Mouse (Mus musculus): ENCODE data around the gene Scnn1a. TPM values are rescaled to one million over a fixed set of nuclear protein-coding genes. Genes with fewer than 3 reads are reported as not detected.

Scnn1a gene
- polyA plus RNA-seq, 1 experiment from 2014 or later = 0.55 TPM

DNA sequence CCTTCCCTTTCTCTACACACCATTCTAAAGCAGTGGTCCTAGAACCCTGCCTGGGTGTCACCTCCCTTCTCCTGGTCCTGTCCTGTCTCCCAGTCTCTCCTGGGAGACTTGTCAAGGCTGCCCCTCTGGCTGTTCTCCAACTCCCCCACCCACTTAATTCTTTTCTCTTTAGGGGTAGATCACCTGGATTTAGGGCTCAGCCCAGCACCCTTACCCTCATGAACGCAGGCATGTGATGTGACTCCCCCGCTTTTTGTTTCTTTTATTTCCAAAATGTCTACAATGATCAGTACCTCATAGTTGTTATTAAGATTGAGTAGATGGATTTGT lies 30.5 kb downstream of the Scnn1a start:
- Histone ChIP-seq H3K9ac (ENCODE audit: low read depth, low read length) (no peak overlapping the region; the same call in 1 of the 2 replicates), H3K27me3 (replicated peaks; ENCODE audit: control insufficient read depth, insufficient read depth, low read length) (no peaks in the 10 kb centered on the region), H3K9me3 (ENCODE audit: control insufficient read depth, low read length) (no peaks in the 10 kb centered on the region), H3K4me3 (ENCODE audit: low read depth, low read length) (peak overlapping the region; percentile 66), H3K4me1 (replicated peaks; ENCODE audit: control insufficient read depth, insufficient read depth, low read length) (peaks cover 62% of the 10 kb centered on the region), H3K27ac (ENCODE audit: low read depth, low read length) (no peak overlapping the region), H3K36me3 (ENCODE audit: control insufficient read depth, insufficient read depth, low read length) (no peaks in the 10 kb centered on the region), H3K4me2 (peak overlapping the region; percentile 87)
- WGBS = 82% methylated on average over 2 of the region's 2 CpGs
- no peak for ATAC-seq (replicated peaks; ENCODE audit: low FRiP score)
- no peak for DNase-seq (ENCODE audit: low spot score)

DNA sequence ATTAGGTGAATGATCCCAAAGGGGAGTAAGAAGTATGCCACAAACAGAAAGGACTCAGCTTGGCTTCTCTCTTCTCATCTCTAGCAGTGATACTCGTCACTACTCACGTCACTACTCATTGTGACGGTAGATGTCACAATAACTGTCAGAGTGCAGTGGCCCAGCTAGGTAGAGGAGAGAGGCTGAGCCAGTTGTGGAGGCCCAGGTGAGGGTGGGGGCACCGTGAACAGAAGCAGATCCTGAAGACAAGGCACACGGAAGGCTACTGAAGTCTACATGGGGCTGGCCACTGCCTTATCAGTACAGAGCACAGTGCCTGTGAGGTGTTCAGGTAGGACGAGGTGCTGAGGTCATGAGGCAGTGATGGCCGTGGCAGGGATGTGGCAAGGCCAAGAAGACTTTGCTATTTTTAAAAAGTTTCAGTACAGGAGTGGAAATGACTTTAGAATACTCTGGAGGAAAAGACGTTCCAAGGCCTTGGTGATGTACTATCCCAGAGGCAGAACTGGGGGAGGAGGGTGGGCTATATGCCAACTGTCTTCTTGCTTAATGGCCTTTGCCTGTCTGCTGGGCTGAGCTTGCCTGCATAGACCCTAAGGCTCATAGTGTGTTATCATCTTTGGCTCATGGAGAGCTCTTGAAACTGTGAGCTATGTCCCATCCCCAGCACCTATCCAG lies 31.0 kb downstream of the Scnn1a start:
- Histone ChIP-seq H3K36me3 (ENCODE audit: control insufficient read depth, insufficient read depth, low read length) (no peaks in the 10 kb centered on the region), H3K4me1 (replicated peaks; ENCODE audit: control insufficient read depth, insufficient read depth, low read length) (peaks cover 64% of the 10 kb centered on the region), H3K9ac (ENCODE audit: low read depth, low read length) (no peak overlapping the region), H3K27ac (ENCODE audit: low read depth, low read length) (no peak overlapping the region), H3K9me3 (ENCODE audit: control insufficient read depth, low read length) (no peaks in the 10 kb centered on the region), H3K4me2 (peak overlapping the region; percentile 87), H3K27me3 (replicated peaks; ENCODE audit: control insufficient read depth, insufficient read depth, low read length) (no peaks in the 10 kb centered on the region), H3K4me3 (ENCODE audit: low read depth, low read length) (0 out of 2 replicates have a peak overlapping the region, but pooled peaks have one; percentile 20)
- DNase-seq (ENCODE audit: low spot score) (no peak), ATAC-seq (replicated peaks; ENCODE audit: low FRiP score) (no peak)
- WGBS = 39% methylated on average over 8 of the region's 8 CpGs

DNA sequence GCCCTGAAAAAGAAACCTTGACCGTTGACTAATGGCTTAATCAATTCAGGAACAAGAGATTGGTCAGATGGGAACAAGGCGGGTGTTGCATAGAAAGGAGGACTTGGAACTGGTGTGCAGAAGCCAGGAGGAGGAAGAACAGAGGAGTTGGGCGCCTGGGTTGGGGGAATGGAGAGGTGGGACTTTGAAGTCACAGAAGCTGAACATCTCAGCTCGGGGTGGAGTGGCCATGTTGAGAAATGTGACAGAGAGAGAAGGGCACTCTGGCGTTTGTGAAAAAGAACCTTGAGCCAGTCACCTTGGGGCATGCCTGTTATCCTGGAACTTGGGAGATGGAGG lies 31.6 kb downstream of the Scnn1a start:
- Histone ChIP-seq H3K27ac (ENCODE audit: low read depth, low read length) (no peak overlapping the region), H3K4me3 (ENCODE audit: low read depth, low read length) (no peak overlapping the region), H3K27me3 (replicated peaks; ENCODE audit: control insufficient read depth, insufficient read depth, low read length) (no peaks in the 10 kb centered on the region), H3K36me3 (ENCODE audit: control insufficient read depth, insufficient read depth, low read length) (no peaks in the 10 kb centered on the region), H3K4me2 (peak overlapping the region; percentile 87), H3K4me1 (replicated peaks; ENCODE audit: control insufficient read depth, insufficient read depth, low read length) (peaks cover 64% of the 10 kb centered on the region), H3K9me3 (ENCODE audit: control insufficient read depth, low read length) (no peaks in the 10 kb centered on the region), H3K9ac (ENCODE audit: low read depth, low read length) (no peak overlapping the region)
- DNase-seq (ENCODE audit: low spot score) = no peak
- no peak for ATAC-seq (replicated peaks; ENCODE audit: low FRiP score)
- 51% methylated on average over 5 of the region's 5 CpGs for WGBS

DNA sequence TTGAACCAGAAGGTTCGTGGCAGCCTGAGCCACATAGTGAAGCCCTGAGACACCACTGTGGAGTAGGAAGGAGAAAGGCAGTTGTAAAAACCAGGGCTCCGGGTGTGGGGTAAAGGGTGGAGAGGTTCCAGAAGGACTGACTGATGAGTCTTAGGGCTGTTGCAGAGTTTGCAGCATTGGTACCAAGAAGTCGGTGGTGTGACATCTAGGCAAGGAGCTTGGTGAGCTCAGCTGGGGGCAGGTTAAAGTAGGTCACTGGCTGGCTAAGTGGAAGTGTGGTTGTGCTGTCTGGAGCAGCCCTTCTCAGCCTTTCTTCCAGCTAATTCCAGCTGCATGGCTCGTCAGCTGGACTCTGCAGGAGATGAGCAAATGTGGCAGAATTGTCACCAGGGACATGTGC lies 32.4 kb downstream of the Scnn1a start:
- 49% methylated on average over 4 of the region's 4 CpGs for WGBS
- no peak overlapping the region for H3K27ac ChIP-seq (ENCODE audit: low read depth, low read length)
- peak overlapping the region; percentile 30 for H3K4me2 ChIP-seq
- H3K4me1 ChIP-seq (replicated peaks; ENCODE audit: control insufficient read depth, insufficient read depth, low read length) = peaks cover 64% of the 10 kb centered on the region
- DNase-seq (ENCODE audit: low spot score) (no peak), ATAC-seq (replicated peaks; ENCODE audit: low FRiP score) (no peak)
- no peaks in the 10 kb centered on the region for H3K27me3 ChIP-seq (replicated peaks; ENCODE audit: control insufficient read depth, insufficient read depth, low read length)
- no peak overlapping the region for H3K9ac ChIP-seq (ENCODE audit: low read depth, low read length)
- H3K36me3 ChIP-seq (ENCODE audit: control insufficient read depth, insufficient read depth, low read length) = peaks cover 6% of the 10 kb centered on the region; the same call in 1 of the 2 replicates
- H3K4me3 ChIP-seq (ENCODE audit: low read depth, low read length) = no peak overlapping the region
- no peaks in the 10 kb centered on the region for H3K9me3 ChIP-seq (ENCODE audit: control insufficient read depth, low read length)

GRCm38 (mm10) chr6:125353221-125353620 lies 32.8 kb downstream of the Scnn1a start:
- Histone ChIP-seq H3K36me3 (ENCODE audit: control insufficient read depth, insufficient read depth, low read length) (peaks cover 7% of the 10 kb centered on the region; the same call in 1 of the 2 replicates), H3K9ac (ENCODE audit: low read depth, low read length) (no peak overlapping the region), H3K27me3 (replicated peaks; ENCODE audit: control insufficient read depth, insufficient read depth, low read length) (no peaks in the 10 kb centered on the region), H3K9me3 (ENCODE audit: control insufficient read depth, low read length) (no peaks in the 10 kb centered on the region), H3K4me1 (replicated peaks; ENCODE audit: control insufficient read depth, insufficient read depth, low read length) (peaks cover 64% of the 10 kb centered on the region), H3K4me3 (ENCODE audit: low read depth, low read length) (no peak overlapping the region), H3K4me2 (peak overlapping the region; percentile 52), H3K27ac (ENCODE audit: low read depth, low read length) (no peak overlapping the region)
- ATAC-seq (replicated peaks; ENCODE audit: low FRiP score) (no peak), DNase-seq (ENCODE audit: low spot score) (no peak)
- 43% methylated on average over 11 of the region's 11 CpGs for WGBS

DNA sequence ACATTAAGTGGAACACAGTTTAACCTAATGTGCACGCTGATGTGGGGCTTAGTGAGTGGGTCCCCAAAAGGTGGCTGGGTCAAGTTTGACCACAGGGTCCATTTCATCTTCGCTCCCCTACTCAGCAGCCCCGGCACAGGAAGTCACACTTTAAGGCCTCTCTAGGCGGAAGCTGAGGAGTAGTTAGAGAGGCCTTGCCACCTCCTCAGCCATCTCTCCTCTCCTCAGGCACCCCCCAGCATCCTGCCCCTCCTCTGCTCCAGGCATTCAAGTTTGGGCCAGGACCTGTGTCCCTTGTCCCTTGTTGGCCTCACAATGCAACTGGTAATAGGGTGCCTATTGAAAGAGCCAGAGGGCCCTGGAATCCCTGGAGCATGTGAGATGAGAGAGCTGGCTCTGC lies 33.2 kb downstream of the Scnn1a start:
- Histone ChIP-seq H3K4me3 (ENCODE audit: low read depth, low read length) (no peak overlapping the region), H3K4me1 (replicated peaks; ENCODE audit: control insufficient read depth, insufficient read depth, low read length) (peaks cover 61% of the 10 kb centered on the region), H3K9me3 (ENCODE audit: control insufficient read depth, low read length) (no peaks in the 10 kb centered on the region), H3K27ac (ENCODE audit: low read depth, low read length) (no peak overlapping the region), H3K9ac (ENCODE audit: low read depth, low read length) (no peak overlapping the region), H3K27me3 (replicated peaks; ENCODE audit: control insufficient read depth, insufficient read depth, low read length) (no peaks in the 10 kb centered on the region), H3K36me3 (ENCODE audit: control insufficient read depth, insufficient read depth, low read length) (peaks cover 11% of the 10 kb centered on the region; the same call in 1 of the 2 replicates), H3K4me2 (peak overlapping the region; percentile 52)
- WGBS = 50% methylated on average over 4 of the region's 4 CpGs
- no peak for ATAC-seq (replicated peaks; ENCODE audit: low FRiP score)
- no peak for DNase-seq (ENCODE audit: low spot score)

DNA sequence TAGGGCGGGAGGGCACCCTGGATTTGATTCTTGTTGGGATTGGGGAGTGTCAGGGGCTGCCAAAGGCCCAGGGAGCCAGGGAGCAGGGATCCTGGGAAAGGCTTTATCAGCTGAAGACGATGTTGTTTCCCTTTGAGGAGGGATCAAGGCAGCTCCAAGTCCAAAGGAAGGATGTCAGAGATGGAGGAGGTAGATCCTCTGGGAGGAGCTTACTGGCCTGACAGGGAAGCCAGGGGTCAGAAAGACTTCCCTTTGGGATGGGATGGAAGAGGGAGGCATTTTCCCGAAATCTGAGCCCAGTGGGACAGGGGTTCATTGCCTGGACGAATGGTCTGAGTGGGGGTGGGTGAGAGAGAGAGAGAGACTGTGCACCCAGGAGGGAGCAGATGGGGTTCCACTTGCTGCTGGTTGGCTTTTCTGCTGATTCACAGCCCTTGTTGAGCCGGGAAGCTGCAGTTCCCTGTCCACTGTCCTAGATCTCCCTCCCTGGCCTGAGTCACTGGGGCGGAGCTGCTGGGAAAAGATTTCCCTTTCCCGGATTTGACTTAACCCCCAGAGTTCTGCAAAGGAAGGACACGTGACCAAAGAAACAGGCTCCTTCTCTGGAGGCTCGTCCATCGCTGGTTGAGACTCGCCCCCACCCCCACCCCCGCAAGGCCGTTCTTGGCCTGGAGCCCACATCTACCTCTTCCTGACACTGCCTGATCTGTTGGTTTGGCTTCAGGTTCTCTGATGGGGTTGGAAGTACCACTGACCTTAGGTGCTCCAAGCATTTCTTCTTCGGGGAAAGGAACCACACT lies 34.1 kb downstream of the Scnn1a start:
- Histone ChIP-seq H3K9me3 (ENCODE audit: control insufficient read depth, low read length) (no peaks in the 10 kb centered on the region), H3K4me1 (replicated peaks; ENCODE audit: control insufficient read depth, insufficient read depth, low read length) (peaks cover 55% of the 10 kb centered on the region), H3K36me3 (ENCODE audit: control insufficient read depth, insufficient read depth, low read length) (peaks cover 11% of the 10 kb centered on the region; the same call in 1 of the 2 replicates), H3K4me2 (peak overlapping the region; percentile 52), H3K4me3 (ENCODE audit: low read depth, low read length) (peak overlapping the region; percentile 14; the same call in 1 of the 2 replicates), H3K9ac (ENCODE audit: low read depth, low read length) (no peak overlapping the region), H3K27me3 (replicated peaks; ENCODE audit: control insufficient read depth, insufficient read depth, low read length) (no peaks in the 10 kb centered on the region), H3K27ac (ENCODE audit: low read depth, low read length) (peak overlapping the region; percentile 45; the same call in 1 of the 2 replicates)
- WGBS = 10% methylated on average over 14 of the region's 14 CpGs
- ATAC-seq (replicated peaks; ENCODE audit: low FRiP score) (peak; percentile 15), DNase-seq (ENCODE audit: low spot score) (no peak)

DNA sequence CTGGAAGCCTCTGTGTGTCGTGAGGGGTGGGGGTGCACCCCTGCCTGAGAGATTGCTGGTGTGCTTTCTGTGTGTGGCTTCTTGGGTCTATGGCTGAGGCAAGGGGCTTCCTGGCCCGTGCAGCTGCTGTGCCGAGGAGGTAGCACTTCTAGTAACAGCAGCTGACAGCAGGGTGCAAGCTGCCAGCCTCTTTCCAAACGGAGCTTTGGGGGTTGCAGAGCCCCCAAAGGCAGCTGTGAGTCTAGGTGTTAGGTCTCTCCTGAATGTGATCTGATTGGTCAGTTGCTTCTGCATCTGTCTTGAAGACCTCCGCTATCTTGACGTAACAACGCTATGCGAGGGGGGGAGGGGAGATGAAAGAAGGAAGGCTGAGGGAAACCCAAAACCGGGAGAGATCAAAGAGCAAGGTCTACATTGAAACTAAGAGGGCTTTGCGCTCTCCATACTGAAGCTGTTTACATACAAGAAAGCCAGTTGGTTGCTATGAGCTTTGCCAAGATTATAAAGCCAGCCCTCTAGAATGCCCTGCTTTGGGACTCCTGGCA lies 34.8 kb downstream of the Scnn1a start:
- no peak for DNase-seq (ENCODE audit: low spot score)

More for the DNA sequence above, 34.8 kb downstream of the Scnn1a start:
- H3K36me3 ChIP-seq (ENCODE audit: control insufficient read depth, insufficient read depth, low read length) = peaks cover 11% of the 10 kb centered on the region; the same call in 1 of the 2 replicates
- H3K27ac ChIP-seq (ENCODE audit: low read depth, low read length) = no peak overlapping the region
- peak overlapping the region; percentile 14; the same call in 1 of the 2 replicates for H3K4me3 ChIP-seq (ENCODE audit: low read depth, low read length)
- H3K27me3 ChIP-seq (replicated peaks; ENCODE audit: control insufficient read depth, insufficient read depth, low read length) = no peaks in the 10 kb centered on the region
- no peak for ATAC-seq (replicated peaks; ENCODE audit: low FRiP score)
- H3K4me2 ChIP-seq = peak overlapping the region; percentile 52
- H3K4me1 ChIP-seq (replicated peaks; ENCODE audit: control insufficient read depth, insufficient read depth, low read length) = peaks cover 55% of the 10 kb centered on the region
- H3K9me3 ChIP-seq (ENCODE audit: control insufficient read depth, low read length) = no peaks in the 10 kb centered on the region
- H3K9ac ChIP-seq (ENCODE audit: low read depth, low read length) = no peak overlapping the region
- 6% methylated on average over 10 of the region's 10 CpGs for WGBS
